In genomic region chr3:116634091-116634490, GRCm38 (mm10) we compare ENCODE assay signal across 27 mouse cellular contexts. TPM values are rescaled to one million over a fixed set of nuclear protein-coding genes. Genes with fewer than 3 reads are reported as not detected.
DNase-seq lines count a peak whose midpoint lies in the region; ATAC-seq and TF ChIP-seq lines count a peak whose summit lies in the region.
"Had no signal": no experiment of that assay in that cellular context is flagged by ENCODE, and none has a peak within 500 bp of the region (broad histone marks: within the 10 kb centered on the region; RNA-seq: fewer than 3 reads in every experiment).

No protein-coding gene starts in this region.

- peaks cover 30% of the 10 kb centered on the region for H3K4me1 ChIP-seq in bone marrow macrophage, adult 2 months (ENCODE audit: control insufficient read depth, insufficient read depth, low read length)
- no peaks in the 10 kb centered on the region for H3K4me1 ChIP-seq in hindbrain, embryonic 11.5 days (replicated peaks; ENCODE audit: control insufficient read depth, insufficient read depth, low read length)
- H3K4me1 ChIP-seq: embryonic facial prominence, embryonic 10.5 days had no signal

- H3K36me3 ChIP-seq in macrophage (ENCODE audit: inconsistent target), result peaks cover 26% of the 10 kb centered on the region
- 0 out of 2 replicates have a peak, but pooled peaks cover 2% of the 10 kb centered on the region for H3K36me3 ChIP-seq in hindbrain, embryonic 11.5 days (ENCODE audit: control insufficient read depth, insufficient read depth, low read length)

- WGBS in macrophage (ENCODE audit: missing documents), result 38% methylated on average over 3 of the region's 3 CpGs
- WGBS in hindbrain, embryonic 11.5 days, result 88% methylated on average over 3 of the region's 3 CpGs

- H3K4me2 ChIP-seq in hindbrain, embryonic 11.5 days (replicated peaks; ENCODE audit: low read depth, low read length), result no peak overlapping the region
- H3K4me2 ChIP-seq: hindbrain, embryonic 14.5 days had no signal

- H3K27me3 ChIP-seq in hindbrain, embryonic 11.5 days (ENCODE audit: control insufficient read depth, insufficient read depth, low read length), result no peaks in the 10 kb centered on the region
- H3K27me3 ChIP-seq: Patski had no signal

- no peak overlapping the region for H3K4me3 ChIP-seq in layer of hippocampus, adult 2 months
- no peak overlapping the region for H3K4me3 ChIP-seq in bone marrow macrophage, adult 2 months (ENCODE audit: insufficient read depth, low read length)
- H3K4me3 ChIP-seq in macrophage (ENCODE audit: inconsistent target), result no peak overlapping the region
- H3K4me3 ChIP-seq in hindbrain, embryonic 11.5 days (ENCODE audit: low read depth, low read length), result no peak overlapping the region
- H3K4me3 ChIP-seq: embryonic facial prominence, embryonic 10.5 days; gastrocnemius, adult 2 months; heart, embryonic 10.5 days had no signal

- 0 out of 2 replicates have a peak overlapping the region, but pooled peaks have one; percentile 81 for H3K27ac ChIP-seq in layer of hippocampus, adult 2 months
- peak overlapping the region; percentile 41 for H3K27ac ChIP-seq in bone marrow macrophage, adult 2 months (ENCODE audit: insufficient read depth, low read depth, low read length)
- peak overlapping the region; percentile 22 for H3K27ac ChIP-seq in macrophage
- no peak overlapping the region for H3K27ac ChIP-seq in hindbrain, embryonic 11.5 days (ENCODE audit: low read depth, low read length)
- H3K27ac ChIP-seq: embryonic facial prominence, embryonic 10.5 days; gastrocnemius, adult 2 months; heart, embryonic 10.5 days; hindbrain, embryonic 14.5 days had no signal

- no peaks in the 10 kb centered on the region for H3K79me2 ChIP-seq in macrophage (ENCODE audit: inconsistent target)

- TF ChIP-seq CTCF in layer of hippocampus, adult 2 months (conservative IDR thresholded peaks at IDR 0.05), result no peak
- no peak for TF ChIP-seq CTCF in bone marrow macrophage, adult 2 months (IDR thresholded peaks at IDR 0.05; ENCODE audit: low read depth, low read length)

- no peak for ATAC-seq in hindbrain, embryonic 11.5 days (ENCODE audit: low FRiP score)
- ATAC-seq: activated CD4-positive, CD25-positive, alpha-beta regulatory T cell, adult 4 months; forebrain, embryonic 14.5 days; intestine, embryonic 16.5 days; Patski had no signal

- DNase-seq in layer of hippocampus, adult 2 months (ENCODE audit: low spot score in 2 of 2), result no peak
- no peak for DNase-seq in layer of hippocampus, adult 11-12 months (ENCODE audit: low spot score)
- DNase-seq in adrenal gland, postnatal 10 days, result no peak
- DNase-seq in hindbrain, embryonic 11.5 days (ENCODE audit: low spot score), result no peak
- no peak for DNase-seq in embryo, embryonic 10 days (ENCODE audit: low spot score)
- DNase-seq: adrenal gland, postnatal 36 days; cerebellum, adult 11-12 months; cerebellum, adult 9-10 months; cerebellum, postnatal 25 days; gastrocnemius, adult 2 months; gastrocnemius, postnatal 25 days; heart, adult 11 months; heart, postnatal 10 days; heart, postnatal 4 days had no signal

- no peak overlapping the region for H3K9ac ChIP-seq in hindbrain, embryonic 11.5 days (ENCODE audit: low read depth, low read length)
- H3K9ac ChIP-seq: hindbrain, embryonic 14.5 days had no signal

- H3K9me3 ChIP-seq in hindbrain, embryonic 11.5 days (ENCODE audit: control insufficient read depth, low read length), result no peaks in the 10 kb centered on the region
- H3K9me3 ChIP-seq: embryonic facial prominence, embryonic 10.5 days; heart, embryonic 10.5 days had no signal

- no peak for TF ChIP-seq POLR2A in bone marrow macrophage, adult 2 months (IDR thresholded peaks at IDR 0.05; ENCODE audit: borderline replicate concordance, low read depth, low read length)

RNA-seq across cellular contexts. Expression of gene Trmt13, which starts 19.7 kb away (rescaled TPM):
- 10 to 100 TPM; 17.9 to 24.4 TPM for total RNA-seq in layer of hippocampus, adult 2 months (2021)
- polyA plus RNA-seq in bone marrow macrophage, adult 2 months (2012; ENCODE audit: insufficient read depth, insufficient read length, missing spikeins), result 17.7 and 22.6 TPM in 2 replicates
- 100 to 1,000 TPM in 1 of 26 experiments, 10 to 100 TPM in 25; 26.2 to 109 (median 66.4) TPM for total RNA-seq in macrophage (2018; cell fraction: chromatin; rRNA removed)
- total RNA-seq in macrophage (2018; cell fraction: cytosol; rRNA removed), result 1 to 10 TPM; 2.6 to 9.1 (median 5.2) TPM
- total RNA-seq in macrophage (2018; cell fraction: nucleus; rRNA removed), result 10 to 100 TPM; 13.0 to 94.1 (median 35.1) TPM
- polyA plus RNA-seq in macrophage (2018), result 7.4 to 9.9 TPM (median 9.7 TPM) in 3 replicates
- 10 to 100 TPM; 12.0 to 15.5 TPM for total RNA-seq in adrenal gland, postnatal 10 days (2021)
- 22.8 and 31.3 TPM in 2 replicates for polyA plus RNA-seq in hindbrain, embryonic 11.5 days (2014; fragmentation: Nextera tagmentation; extraction: Ambion mirVana)

RNA-seq across cellular contexts. Expression of gene Mfsd14a, which starts 28.4 kb away (rescaled TPM):
- 10 to 100 TPM; 54.4 to 57.7 TPM for total RNA-seq in layer of hippocampus, adult 2 months (2021)
- polyA plus RNA-seq in bone marrow macrophage, adult 2 months (2012; ENCODE audit: insufficient read depth, insufficient read length, missing spikeins), result 53.9 and 59.8 TPM in 2 replicates
- total RNA-seq in macrophage (2018; cell fraction: chromatin; rRNA removed), result 100 to 1,000 TPM in 2 of 26 experiments, 10 to 100 TPM in 24; 44.1 to 106 (median 79.4) TPM
- total RNA-seq in macrophage (2018; cell fraction: cytosol; rRNA removed), result 10 to 100 TPM; 38.9 to 55.1 (median 47.3) TPM
- total RNA-seq in macrophage (2018; cell fraction: nucleus; rRNA removed), result 10 to 100 TPM; 44.6 to 94.0 (median 66.0) TPM
- polyA plus RNA-seq in macrophage (2018), result 40.3 to 52.4 TPM (median 44.3 TPM) in 3 replicates
- total RNA-seq in adrenal gland, postnatal 10 days (2021), result 10 to 100 TPM; 44.3 to 47.9 TPM
- 86.5 and 90.4 TPM in 2 replicates for polyA plus RNA-seq in hindbrain, embryonic 11.5 days (2014; fragmentation: Nextera tagmentation; extraction: Ambion mirVana)

RNA-seq across cellular contexts. Expression of gene Sass6, which starts 39.3 kb away (rescaled TPM):
- total RNA-seq in layer of hippocampus, adult 2 months (2021), result 1 to 10 TPM; 7.4 to 9.4 TPM
- 19.9 and 25.8 TPM in 2 replicates for polyA plus RNA-seq in bone marrow macrophage, adult 2 months (2012; ENCODE audit: insufficient read depth, insufficient read length, missing spikeins)
- 10 to 100 TPM in 21 of 26 experiments, 1 to 10 TPM in 5; 5.0 to 55.4 (median 24.9) TPM for total RNA-seq in macrophage (2018; cell fraction: chromatin; rRNA removed)
- total RNA-seq in macrophage (2018; cell fraction: cytosol; rRNA removed), result 10 to 100 TPM in 11 of 26 experiments, 1 to 10 TPM in 15; 2.8 to 14.0 (median 7.4) TPM
- 10 to 100 TPM in 17 of 26 experiments, 1 to 10 TPM in 9; 5.5 to 30.4 (median 14.3) TPM for total RNA-seq in macrophage (2018; cell fraction: nucleus; rRNA removed)
- polyA plus RNA-seq in macrophage (2018), result 6.4 to 7.6 TPM (median 6.7 TPM) in 3 replicates
- 1 to 10 TPM; 4.5 to 6.6 TPM for total RNA-seq in adrenal gland, postnatal 10 days (2021)
- 32.7 and 34.9 TPM in 2 replicates for polyA plus RNA-seq in hindbrain, embryonic 11.5 days (2014; fragmentation: Nextera tagmentation; extraction: Ambion mirVana)

RNA-seq across cellular contexts. Expression of gene Gm43191, which starts 47.0 kb away (rescaled TPM):
- not detected for total RNA-seq in layer of hippocampus, adult 2 months (2021)
- not detected in 2 replicates for polyA plus RNA-seq in bone marrow macrophage, adult 2 months (2012; ENCODE audit: insufficient read depth, insufficient read length, missing spikeins)
- 1 to 10 TPM in 1 of 26 experiments, not detected in 25; 5.5 TPM for total RNA-seq in macrophage (2018; cell fraction: chromatin; rRNA removed)
- total RNA-seq in macrophage (2018; cell fraction: cytosol; rRNA removed), result not detected
- not detected for total RNA-seq in macrophage (2018; cell fraction: nucleus; rRNA removed)
- not detected in 3 replicates for polyA plus RNA-seq in macrophage (2018)
- total RNA-seq in adrenal gland, postnatal 10 days (2021), result not detected
- polyA plus RNA-seq in hindbrain, embryonic 11.5 days (2014; fragmentation: Nextera tagmentation; extraction: Ambion mirVana), result not detected in 2 replicates
- total RNA-seq: adrenal gland, adult 18-20 months; adrenal gland, postnatal 36 days; gastrocnemius, adult 2 months; gastrocnemius, postnatal 25 days had no signal
- polyA plus RNA-seq: activated CD4-positive, CD25-positive, alpha-beta regulatory T cell, adult 4 months; C2C12; embryonic facial prominence, embryonic 10.5 days; embryonic facial prominence, embryonic 14.5 days; forebrain, embryonic 14.5 days; heart, embryonic 14.5 days; hindbrain, embryonic 14.5 days; intestine, embryonic 16.5 days had no signal
